ENCODE assay signal across 8 mouse cellular contexts in the genomic region with DNA sequence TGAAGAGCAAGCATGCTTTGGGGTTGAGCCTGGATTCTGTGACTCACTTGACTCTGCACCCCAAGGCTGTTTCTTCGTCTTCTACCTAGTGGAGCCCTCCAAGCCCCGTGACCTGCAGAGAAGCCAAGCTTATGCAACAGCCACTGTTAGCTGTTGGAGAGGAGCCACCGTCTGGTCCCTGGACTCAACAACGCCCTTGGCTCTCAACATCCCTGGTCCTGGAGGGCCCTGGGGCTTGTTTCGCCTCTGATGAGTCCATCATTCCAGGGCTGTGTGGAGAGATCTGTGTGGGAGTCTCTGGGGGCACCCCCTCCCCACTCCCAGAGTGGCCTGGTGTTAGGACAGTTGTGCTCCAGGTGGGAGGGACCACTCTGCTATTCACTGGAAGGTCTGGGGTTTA. TPM values are rescaled to one million over a fixed set of nuclear protein-coding genes. Genes with fewer than 3 reads are reported as not detected.
DNase-seq lines count a peak whose midpoint lies in the region; ATAC-seq lines count a peak whose summit lies in the region.

No protein-coding gene starts in this region.

- H3K4me3 ChIP-seq in liver, embryonic 12.5 days: no peak overlapping the region

- no peak overlapping the region for H3K9ac ChIP-seq in liver, embryonic 12.5 days

- DNase-seq in 3T3-L1 (ENCODE audit: low read depth, low spot score): peak; percentile 97
- peak; percentile 90 for DNase-seq in adrenal gland, postnatal 10 days
- DNase-seq in heart, adult 9 months (ENCODE audit: low spot score in 2 of 2): peak; percentile 93
- peak; percentile 26 to 56 for DNase-seq in layer of hippocampus, postnatal 14 days (ENCODE audit: low spot score in 2 of 2)
- DNase-seq in right cerebral cortex, postnatal 25 days: peak; percentile 17
- DNase-seq in thymus, postnatal 4 days: no peak
- no peak for DNase-seq in retina, embryonic 14.5 days (ENCODE audit: low spot score)

- H3K27me3 ChIP-seq in liver, embryonic 12.5 days (replicated peaks): no peaks in the 10 kb centered on the region

- ATAC-seq in liver, embryonic 12.5 days: no peak

- WGBS in liver, embryonic 12.5 days (ENCODE audit: insufficient replicate concordance): 86% methylated on average over 5 of the region's 5 CpGs

- no peak overlapping the region for H3K4me2 ChIP-seq in liver, embryonic 12.5 days

- H3K4me1 ChIP-seq in liver, embryonic 12.5 days: peaks cover 61% of the 10 kb centered on the region

- H3K9me3 ChIP-seq in liver, embryonic 12.5 days (replicated peaks): no peaks in the 10 kb centered on the region

- H3K27ac ChIP-seq in liver, embryonic 12.5 days: no peak overlapping the region

- peaks cover 76% of the 10 kb centered on the region for H3K36me3 ChIP-seq in liver, embryonic 12.5 days

RNA-seq across cellular contexts. Expression of a gene that starts 24.3 kb away (rescaled TPM):
- 10 to 100 TPM; 27.8 to 36.7 TPM for total RNA-seq in adrenal gland, postnatal 10 days (2021)
- 1 to 10 TPM; 6.9 to 9.9 TPM for total RNA-seq in layer of hippocampus, postnatal 14 days (2021)
- 54.3 and 56.3 TPM in 2 replicates for polyA plus RNA-seq in liver, embryonic 12.5 days (2016; fragmentation: Nextera tagmentation; extraction: Ambion mirVana)

Comparison
In these comparisons a context has a peak if more than half of its experiments do, and no peak if none do; other contexts are left out.
1. DNase-seq: peak in 3T3-L1 (single experiment), adrenal gland, postnatal 10 days (single experiment), heart, adult 9 months (2 of 2), layer of hippocampus, postnatal 14 days (2 of 2) and right cerebral cortex, postnatal 25 days (single experiment); none in thymus, postnatal 4 days (single experiment) and retina, embryonic 14.5 days (single experiment).